Mouse (Mus musculus): ENCODE measurements around the gene Bcr.
A peak's percentile ranks its signal among the peaks of the same experiment; 100 is the strongest.

Gene Bcr

GRCm38 (mm10) chr10:75129283-75129710, 68.9 kb downstream of the Bcr start:
- peak in 1 of 2 experiments; percentile 38 for DNase-seq (ENCODE audit: low spot score in 2 of 2)

DNA sequence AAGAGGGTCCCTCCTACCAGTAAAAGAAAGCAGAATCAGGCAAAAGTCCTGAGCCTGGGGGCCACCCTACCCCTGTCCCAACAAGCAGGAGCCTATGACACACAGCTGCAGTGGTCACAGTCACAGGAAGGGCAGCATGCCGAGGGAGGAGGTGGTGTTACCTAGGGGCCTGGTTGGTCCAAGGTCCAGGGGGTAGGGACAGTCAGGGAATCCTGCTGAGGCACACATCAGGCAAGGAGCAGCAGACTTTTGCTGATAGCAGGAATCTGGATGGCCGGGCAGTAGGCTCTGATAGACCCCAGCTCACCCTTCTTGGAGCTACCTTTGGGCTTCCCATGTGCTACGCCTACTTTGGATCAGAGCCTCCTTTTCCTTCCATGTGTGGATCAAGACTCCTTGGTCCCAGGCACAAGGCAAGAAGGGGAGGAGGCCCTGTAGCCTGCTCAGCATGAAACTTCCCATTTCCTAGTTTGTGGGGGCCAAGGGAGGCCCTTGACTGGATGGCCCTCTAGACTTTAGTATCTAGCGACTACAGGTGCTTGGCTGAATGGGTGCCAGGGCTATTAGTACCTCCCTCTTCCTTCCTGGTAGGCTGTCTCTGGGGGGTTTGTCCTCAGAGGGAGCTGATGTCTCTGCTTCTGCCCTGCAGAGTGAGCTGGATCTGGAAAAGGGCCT, 70.1 kb downstream of the Bcr start:
- no peak for DNase-seq (ENCODE audit: low spot score in 2 of 2)

DNA sequence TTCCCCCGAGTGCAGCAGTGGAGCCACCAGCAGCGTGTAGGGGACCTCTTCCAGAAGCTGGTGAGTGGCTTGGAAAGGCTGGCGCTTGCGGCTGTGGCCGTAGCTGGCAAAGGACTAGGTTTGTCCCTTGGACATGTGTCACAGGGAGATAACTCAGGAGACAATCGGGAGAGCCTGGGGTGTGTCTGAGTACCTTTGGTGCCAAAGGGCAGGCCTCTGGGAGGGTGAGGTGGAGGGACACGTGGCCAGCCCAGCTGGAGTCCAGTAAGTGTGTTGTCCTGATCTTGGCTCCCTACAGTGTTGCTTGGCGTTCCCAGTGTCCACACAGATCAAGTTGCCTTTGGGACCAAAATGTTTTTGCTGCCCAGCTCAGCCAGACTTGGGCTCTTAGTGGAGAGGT, 71.2 kb downstream of the Bcr start:
- DNase-seq (ENCODE audit: low spot score in 2 of 2): no peak

DNA sequence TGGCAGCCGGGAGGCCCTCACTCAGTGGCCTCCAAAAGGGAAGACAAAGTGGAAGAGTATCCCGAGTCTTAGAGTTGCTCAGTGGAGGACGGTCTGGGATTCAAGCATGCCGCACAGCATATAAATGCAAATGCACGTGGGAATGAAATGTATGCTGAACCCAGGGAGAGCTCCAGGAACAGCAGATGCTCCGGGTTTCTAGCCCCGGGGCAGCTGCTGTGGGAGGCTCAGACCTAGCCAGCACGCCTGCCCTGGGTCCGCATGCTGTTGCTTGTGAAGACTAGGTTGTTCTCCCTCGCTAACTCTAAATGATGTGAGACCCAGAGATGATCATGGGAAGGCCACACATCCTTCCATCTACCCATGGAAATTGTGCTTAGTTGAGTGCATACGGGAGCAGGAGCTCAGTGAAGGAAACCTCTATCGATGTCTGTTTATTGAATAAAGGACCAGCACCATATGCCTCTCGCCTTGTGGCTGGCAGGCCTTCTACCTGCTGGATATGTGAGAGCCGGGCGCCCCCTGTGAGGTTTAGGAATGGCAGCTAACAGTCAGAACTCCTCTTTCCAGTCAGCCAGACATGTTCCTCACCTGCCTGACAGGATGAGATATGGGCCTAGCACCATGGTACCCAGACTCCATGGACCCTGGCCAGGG, 74.6 kb downstream of the Bcr start:
- no peak for DNase-seq (ENCODE audit: low spot score in 2 of 2)

DNA sequence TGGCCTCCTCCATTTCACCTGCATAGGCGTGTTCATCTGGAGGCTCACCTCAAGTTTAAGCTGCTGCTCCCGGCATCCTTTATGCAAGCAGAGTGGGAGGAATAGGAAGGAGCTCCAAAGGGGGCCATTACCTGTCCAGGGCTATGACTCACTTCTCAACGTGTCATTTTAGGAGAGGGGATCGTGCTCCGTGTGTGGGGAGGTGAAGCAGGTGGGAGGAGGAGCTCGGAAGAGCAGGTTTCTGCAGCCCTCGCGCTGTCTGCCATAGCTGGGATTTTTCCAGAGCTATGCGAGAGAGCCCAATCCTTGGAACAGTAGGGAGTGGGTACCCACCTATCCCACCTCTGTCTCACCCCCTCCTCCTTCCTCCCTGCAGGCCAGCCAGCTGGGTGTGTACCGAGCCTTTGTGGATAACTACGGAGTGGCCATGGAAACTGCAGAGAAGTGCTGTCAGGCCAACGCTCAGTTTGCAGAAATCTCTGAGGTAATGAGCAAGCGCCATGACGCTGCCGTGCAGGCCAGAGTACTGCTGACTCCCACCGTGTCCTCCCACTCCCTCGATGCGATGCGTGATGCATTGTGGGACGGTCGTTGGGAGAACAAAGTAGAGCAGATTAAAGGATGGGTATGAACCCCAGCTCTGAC, 75.2 kb downstream of the Bcr start:
- DNase-seq (ENCODE audit: low spot score in 2 of 2): no peak

DNA sequence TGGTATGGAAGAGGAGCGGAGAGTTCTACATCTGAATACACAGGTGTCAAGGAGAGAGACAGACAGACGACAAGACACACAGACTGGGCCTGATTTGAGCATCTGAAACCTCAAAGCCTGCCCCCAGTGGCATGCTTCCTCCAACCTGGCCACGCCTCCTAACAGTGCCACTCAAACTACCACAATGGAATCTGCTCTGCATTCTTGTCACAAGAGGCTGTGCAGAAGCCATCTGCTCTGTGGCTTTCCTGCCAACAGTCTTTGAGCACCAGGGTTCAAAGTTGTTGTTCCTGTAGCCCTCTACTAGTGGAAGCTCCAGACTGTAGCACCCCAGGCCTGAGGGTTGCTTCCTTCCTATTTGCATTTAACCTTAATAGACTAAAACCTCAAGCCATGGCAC, 76.8 kb downstream of the Bcr start:
- DNase-seq (ENCODE audit: low spot score in 2 of 2): peak in 1 of 2 experiments; percentile 42

- DNase-seq (ENCODE audit: low spot score in 2 of 2): no peak
These were observed 84.8 kb downstream of the Bcr start for GRCm38 (mm10) chr10:75145221-75145620.

DNA sequence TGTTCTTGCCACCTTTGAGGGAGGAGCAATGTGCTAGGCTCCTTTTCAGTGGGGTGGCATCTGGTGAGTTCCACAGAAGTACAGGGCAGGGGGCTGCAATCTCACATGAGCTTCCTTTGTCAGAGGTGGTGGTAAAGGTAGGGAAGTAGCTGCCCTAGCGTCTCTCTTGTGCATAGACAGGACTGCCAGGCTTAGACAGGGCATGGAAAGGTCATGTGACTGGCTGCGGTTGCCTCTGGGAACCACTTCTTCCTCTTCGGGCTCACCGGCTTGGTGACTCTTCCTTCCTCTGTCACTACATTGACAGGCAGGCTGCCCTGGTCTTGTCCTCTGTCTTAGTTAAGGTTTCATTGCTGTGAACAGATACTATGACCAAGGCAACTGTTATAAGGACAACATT, 85.6 kb downstream of the Bcr start:
- peak; percentile 55 for DNase-seq (ENCODE audit: low spot score in 2 of 2)

GRCm38 (mm10) chr10:75146619-75147018, 86.2 kb downstream of the Bcr start:
- no peak for DNase-seq (ENCODE audit: low spot score in 2 of 2)

DNA sequence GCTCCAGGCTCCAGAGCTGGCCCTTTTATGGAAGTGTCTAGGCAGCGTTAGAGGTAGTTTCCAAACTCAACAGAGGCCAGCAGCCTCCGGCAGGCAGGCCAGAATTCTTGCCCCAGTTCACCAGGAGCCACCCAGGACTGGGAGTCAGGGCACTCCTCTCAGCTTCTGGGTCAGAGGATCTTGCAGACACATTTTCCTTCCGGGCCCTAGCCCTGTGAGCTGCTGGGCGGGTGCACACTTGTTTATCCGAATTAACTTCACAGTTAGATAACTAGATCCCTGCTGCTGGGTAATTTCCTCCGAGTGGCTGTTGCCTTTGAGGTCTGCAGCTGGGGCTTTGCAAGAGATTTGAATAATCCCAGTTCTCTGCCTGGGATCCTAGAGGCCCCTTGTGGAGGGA, 87.9 kb downstream of the Bcr start:
- no peak for DNase-seq (ENCODE audit: low spot score in 2 of 2)

DNA sequence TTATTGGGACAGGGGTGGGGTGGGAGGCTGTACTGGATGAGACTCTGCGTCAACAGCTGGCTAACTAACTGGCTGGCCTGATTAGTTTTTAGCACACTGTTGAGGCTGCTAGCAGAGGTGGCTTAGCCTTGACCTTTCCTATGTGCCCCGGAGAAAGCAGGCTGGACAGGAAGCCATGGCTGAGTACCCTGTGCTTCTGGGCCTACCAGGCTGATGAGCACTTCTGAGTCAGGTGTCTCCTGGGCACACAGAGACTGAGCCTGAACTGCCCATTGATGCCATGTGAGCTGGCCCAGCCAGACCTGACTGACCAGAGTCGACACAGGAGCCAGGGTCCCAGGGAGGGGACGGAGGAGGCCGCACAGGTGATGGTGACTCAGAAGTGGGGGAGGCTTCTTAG, 90.0 kb downstream of the Bcr start:
- no peak for DNase-seq (ENCODE audit: low spot score in 2 of 2)

GRCm38 (mm10) chr10:75151311-75151710, 90.9 kb downstream of the Bcr start:
- DNase-seq (ENCODE audit: low spot score in 2 of 2): peak in 1 of 2 experiments; percentile 62

GRCm38 (mm10) chr10:75156835-75157234, 96.4 kb downstream of the Bcr start:
- DNase-seq (ENCODE audit: low spot score in 2 of 2): no peak

DNA sequence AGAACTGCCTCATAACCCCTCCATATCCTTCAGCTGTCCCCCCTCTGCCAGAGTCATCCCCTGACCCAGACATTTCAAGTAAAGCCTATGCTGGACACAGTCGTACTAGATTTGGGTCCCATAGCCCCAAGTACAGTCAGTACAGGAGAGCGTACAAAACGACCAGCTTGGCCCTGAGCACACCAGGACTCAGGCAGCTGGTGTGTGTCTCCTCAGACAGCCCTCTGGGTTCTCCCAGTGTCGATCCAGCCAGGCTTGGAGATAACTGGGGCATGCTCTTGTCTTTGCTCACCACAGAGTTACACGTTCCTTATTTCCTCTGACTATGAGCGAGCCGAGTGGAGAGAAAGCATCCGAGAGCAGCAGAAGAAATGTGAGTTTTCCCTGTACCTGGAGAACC, 97.3 kb downstream of the Bcr start:
- no peak for DNase-seq (ENCODE audit: low spot score in 2 of 2)

- no peak for DNase-seq (ENCODE audit: low spot score in 2 of 2)
These were observed 98.0 kb downstream of the Bcr start for GRCm38 (mm10) chr10:75158356-75158755.

- no peak for DNase-seq (ENCODE audit: low spot score in 2 of 2)
These were observed 99.9 kb downstream of the Bcr start for GRCm38 (mm10) chr10:75160171-75160900.

GRCm38 (mm10) chr10:75165825-75166481, 105.6 kb downstream of the Bcr start:
- DNase-seq (ENCODE audit: low spot score in 2 of 2): no peak

- no peak for DNase-seq (ENCODE audit: low spot score in 2 of 2)
These were observed 106.2 kb downstream of the Bcr start for GRCm38 (mm10) chr10:75166601-75167000.

GRCm38 (mm10) chr10:75170207-75170850, 109.9 kb downstream of the Bcr start:
- DNase-seq (ENCODE audit: low spot score in 2 of 2): no peak

DNA sequence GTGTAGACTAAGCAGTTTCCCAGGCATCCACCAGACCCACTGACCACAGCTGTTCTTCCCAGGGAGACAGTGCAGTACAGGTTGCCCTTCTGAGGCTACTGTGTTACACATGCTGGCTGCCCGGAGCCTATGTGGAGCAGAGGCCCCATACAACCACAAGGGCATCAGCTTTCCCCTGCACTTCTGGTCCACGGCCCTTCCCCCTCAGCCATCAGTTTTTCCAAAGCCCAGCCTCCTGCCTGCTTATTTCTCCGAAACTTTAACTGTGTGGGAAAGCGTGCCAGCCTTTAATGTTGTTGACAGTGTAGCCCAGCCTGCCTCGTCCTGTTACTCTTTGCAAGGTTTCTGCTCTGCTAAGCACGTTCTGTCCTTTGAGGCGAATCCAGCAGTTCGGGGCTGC, 112.7 kb downstream of the Bcr start:
- DNase-seq (ENCODE audit: low spot score in 2 of 2): no peak

GRCm38 (mm10) chr10:75173712-75174111, 113.3 kb downstream of the Bcr start:
- no peak for DNase-seq (ENCODE audit: low spot score in 2 of 2)
